Mouse (Mus musculus) cerebellum, adult 2 months (tissue): Measurements from ENCODE around the gene Zfp804a. TPM values are rescaled to one million over a fixed set of nuclear protein-coding genes. Genes with fewer than 3 reads are reported as not detected.

Source experiments
- DNase-seq, 2 experiments: peaks; one replicate each; pipeline ENCODE4 v3.0.0; 2021
- H3K27ac ChIP-seq: fragments of 200-500 bp; 2 replicates; pipeline ENCODE4 v1.5.1; 2012; ENCODE audit warnings: low read length, control low read depth, inconsistent platforms; ENCODE audit not compliant: insufficient read depth
- H3K27me3 ChIP-seq: fragments of 200-500 bp; 2 replicates; pipeline ENCODE4 v1.6.1; 2012; ENCODE audit warnings: inconsistent platforms, mild to moderate bottlenecking, low read length, moderate library complexity; ENCODE audit not compliant: control insufficient read depth, insufficient read depth
- H3K4me1 ChIP-seq: fragments of 200-500 bp; 2 replicates; pipeline ENCODE4 v1.6.1; 2011; ENCODE audit warnings: low read length; ENCODE audit not compliant: control insufficient read depth, insufficient read depth
- H3K4me3 ChIP-seq: fragments of 200-500 bp; replicated peaks from 2 replicates; pipeline ENCODE3; 2011; ENCODE audit warnings: mild to moderate bottlenecking, low read depth, low read length, control low read depth; ENCODE audit not compliant: insufficient read depth
- CTCF ChIP-seq: fragments of 200-500 bp; IDR thresholded peaks from 2 replicates; pipeline ENCODE4 v1.5.1; 2011; ENCODE audit warnings: low read depth, mild to moderate bottlenecking, control low read depth, low read length, moderate library complexity, borderline replicate concordance; ENCODE audit not compliant: insufficient read depth
- POLR2A ChIP-seq: fragments of 200-500 bp; IDR thresholded peaks from 2 replicates; pipeline ENCODE4 v1.6.1; 2011; ENCODE audit warnings: low read length, control low read depth, borderline replicate concordance; ENCODE audit not compliant: insufficient read depth
- WGBS: fragments of 180-500 bp; shearing (Covaris S2); methylation state at CpG from one replicate; pipeline ENCODE4 v1.1.7; 2018; 5-methylcytosine and 5-hydroxymethylcytosine counted together
- polyA plus RNA-seq: library from polyadenylated mRNA; depleted of rRNA; stranded (reverse); fragments of >200 nt; gene quantifications from 2 replicates; pipeline ENCODE4 v1.2.3, GENCODE M21; 2012; rRNA removed

Gene Zfp804a
- 7.3 and 7.5 TPM in 2 replicates for polyA plus RNA-seq

DNA sequence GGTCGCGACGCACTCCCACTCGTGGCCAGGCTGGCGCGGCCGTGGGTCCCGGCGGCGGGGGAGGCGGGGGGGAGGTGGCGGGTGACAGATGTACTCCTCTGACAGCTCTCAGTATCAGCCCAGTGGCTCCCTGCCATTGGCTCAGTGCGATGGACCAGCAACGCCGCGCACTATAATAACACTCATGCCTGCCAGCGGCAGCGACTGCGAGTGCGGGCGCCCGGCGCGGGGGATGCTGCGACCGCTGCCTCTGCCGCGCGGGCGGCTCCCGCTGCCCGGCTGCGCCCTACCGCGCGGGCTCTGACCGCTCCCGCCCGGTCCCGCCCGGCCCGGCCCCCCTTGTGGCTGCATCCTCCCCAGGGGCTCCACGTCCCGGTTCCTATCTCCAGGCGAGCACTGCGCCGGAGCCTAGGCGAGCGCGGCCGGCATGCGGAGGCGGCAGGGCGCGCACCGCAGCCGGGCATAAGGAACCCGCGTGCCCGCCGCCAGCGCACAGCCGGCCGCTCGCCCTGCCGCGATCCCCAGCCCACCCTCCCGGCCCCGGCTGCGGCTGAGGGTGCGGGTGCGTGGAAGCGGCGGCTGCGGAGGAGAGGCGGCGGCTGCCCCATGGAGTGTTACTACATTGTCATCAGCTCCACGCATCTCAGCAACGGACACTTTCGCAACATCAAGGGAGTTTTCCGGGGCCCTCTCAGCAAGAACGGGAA lies at the start of gene Zfp804a:
Gene Zfp804a, plus strand, starts transcription at position 38 of the 707 bp plus-strand sequence.
- Histone ChIP-seq H3K4me3 (peak within 1 kb of the TSS; percentile 82), H3K4me1 (no peaks in the 10 kb centered on the region; the same call in 1 of the 2 replicates), H3K27ac (peak within 1 kb of the TSS; percentile 85), H3K27me3 (no peaks in the 10 kb centered on the region)
- no peak for TF ChIP-seq CTCF
- no peak for TF ChIP-seq POLR2A
- WGBS, result under 1% methylated on average over 80 of the region's 82 CpGs
- peak in 1 of 2 experiments; percentile 81 for DNase-seq

DNA sequence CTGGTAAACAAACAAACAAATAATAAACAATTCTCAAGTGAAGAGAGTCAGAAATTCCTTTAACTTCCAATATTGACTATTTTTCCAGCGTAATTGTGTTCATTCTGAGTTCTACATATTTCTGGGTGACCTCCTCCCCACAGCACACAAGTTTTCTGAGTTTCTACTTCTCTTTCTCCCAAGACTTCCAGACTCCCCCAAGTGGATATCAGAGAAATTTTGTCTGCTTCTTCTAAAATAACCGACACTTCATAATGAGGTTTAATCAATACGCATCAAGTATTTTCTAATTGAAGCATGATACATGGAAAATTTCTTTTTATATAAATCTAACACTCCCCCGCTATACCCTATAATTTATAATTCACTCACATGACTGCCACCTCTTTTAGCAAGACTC lies 1.4 kb upstream of the Zfp804a start:
- no peak for DNase-seq
- WGBS, result 72% methylated on average over 4 of the region's 4 CpGs
- TF ChIP-seq CTCF (no peak), POLR2A (no peak)
- Histone ChIP-seq H3K27me3 (no peaks in the 10 kb centered on the region), H3K4me1 (no peaks in the 10 kb centered on the region; the same call in 1 of the 2 replicates), H3K27ac (no peak overlapping the region), H3K4me3 (no peak overlapping the region)

GRCm38 (mm10) chr2:82052338-82053184 lies 461 bp upstream of the Zfp804a start:
- peak; percentile 75 to 83 for DNase-seq

DNA sequence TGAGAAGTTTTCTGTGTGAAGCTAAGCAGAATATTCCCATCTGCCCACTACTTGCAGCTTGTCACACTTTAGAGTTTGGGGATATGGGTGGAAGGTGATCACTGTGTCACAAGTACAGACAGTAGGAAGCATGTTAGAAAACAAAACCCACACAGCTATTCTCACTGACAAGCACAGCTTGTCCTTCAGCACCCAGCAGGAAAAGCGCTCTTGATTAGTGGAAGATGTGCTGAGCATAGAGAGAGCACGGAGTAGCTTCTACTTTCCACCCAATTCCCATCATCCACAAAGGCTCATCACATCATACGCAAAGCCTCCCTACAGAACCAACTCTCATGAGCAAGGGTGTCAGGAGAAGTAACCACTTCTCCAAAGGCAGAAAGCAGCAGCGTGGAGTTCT lies 1.4 kb downstream of the Zfp804a start:
- Histone ChIP-seq H3K4me3 (peak overlapping the region; percentile 82), H3K27ac (no peak overlapping the region), H3K4me1 (no peaks in the 10 kb centered on the region; the same call in 1 of the 2 replicates), H3K27me3 (no peaks in the 10 kb centered on the region)
- peak; percentile 16 to 18 for DNase-seq
- 31% methylated on average over 4 of the region's 4 CpGs for WGBS
- no peak for TF ChIP-seq POLR2A
- no peak for TF ChIP-seq CTCF

More at GRCm38 (mm10) chr2:82052338-82053184, 461 bp upstream of the Zfp804a start:
- no peaks in the 10 kb centered on the region; the same call in 1 of the 2 replicates for H3K4me1 ChIP-seq
- WGBS, result 1% methylated on average over 34 of the region's 34 CpGs
- no peak for TF ChIP-seq POLR2A
- no peak for TF ChIP-seq CTCF
- H3K27me3 ChIP-seq, result no peaks in the 10 kb centered on the region
- peak overlapping the region; percentile 85 for H3K27ac ChIP-seq
- peak overlapping the region; percentile 82 for H3K4me3 ChIP-seq

DNA sequence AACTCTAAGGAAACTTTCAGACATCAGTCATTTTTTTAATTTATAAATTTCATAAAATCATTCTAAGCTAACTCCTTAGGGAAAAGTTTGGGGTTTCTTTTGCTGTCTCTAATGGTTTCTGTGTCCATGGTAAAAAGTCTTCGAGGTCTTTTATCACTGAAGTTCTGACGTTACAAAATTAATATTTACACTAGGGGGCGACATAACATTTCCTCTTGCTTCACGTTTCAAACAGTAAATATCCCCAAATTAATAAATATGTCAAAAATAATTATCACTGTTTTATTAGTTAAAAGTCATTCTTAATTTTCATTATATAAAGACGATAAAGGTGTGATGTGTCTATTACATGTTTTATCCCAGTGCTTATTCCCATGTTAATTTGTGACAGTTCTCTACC lies 11.6 kb downstream of the Zfp804a start:
- no peaks in the 10 kb centered on the region for H3K4me1 ChIP-seq
- peak in 1 of 2 experiments; percentile 14 for DNase-seq
- no peaks in the 10 kb centered on the region for H3K27me3 ChIP-seq
- 16% methylated on average over 5 of the region's 5 CpGs for WGBS
- no peak overlapping the region for H3K4me3 ChIP-seq
- no peak overlapping the region for H3K27ac ChIP-seq
- TF ChIP-seq CTCF (peak; percentile 23; the same call in 1 of the 2 replicates), POLR2A (no peak)

GRCm38 (mm10) chr2:82067912-82068311 lies 14.9 kb downstream of the Zfp804a start:
- Histone ChIP-seq H3K27ac (no peak overlapping the region), H3K27me3 (no peaks in the 10 kb centered on the region), H3K4me3 (no peak overlapping the region), H3K4me1 (no peaks in the 10 kb centered on the region)
- DNase-seq, result no peak
- no peak for TF ChIP-seq POLR2A
- TF ChIP-seq CTCF, result no peak
- WGBS, result 96% methylated on average over 1 of the region's 1 CpGs

- DNase-seq, result no peak
- no peaks in the 10 kb centered on the region for H3K4me1 ChIP-seq
- TF ChIP-seq CTCF (no peak), POLR2A (no peak)
- H3K4me3 ChIP-seq, result no peak overlapping the region
- no peaks in the 10 kb centered on the region for H3K27me3 ChIP-seq
- no peak overlapping the region for H3K27ac ChIP-seq
- WGBS, result 63% methylated on average over 1 of the region's 1 CpGs
Observed at GRCm38 (mm10) chr2:82069172-82069571, 16.1 kb downstream of the Zfp804a start.

- WGBS, result 92% methylated on average over 3 of the region's 3 CpGs
- DNase-seq, result no peak
- Histone ChIP-seq H3K27me3 (no peaks in the 10 kb centered on the region), H3K4me3 (no peak overlapping the region), H3K4me1 (no peaks in the 10 kb centered on the region), H3K27ac (no peak overlapping the region)
- no peak for TF ChIP-seq CTCF
- no peak for TF ChIP-seq POLR2A
Observed at GRCm38 (mm10) chr2:82076883-82077282, 23.9 kb downstream of the Zfp804a start.
